Mouse (Mus musculus) erythroblast, embryonic 14.5 days (primary cell): ENCODE results near the gene Serhl.

Experiments
- GATA1 ChIP-seq: IDR thresholded peaks from 2 replicates; pipeline ENCODE4 v1.6.1; 2012; ENCODE audit warnings: low read length, inconsistent platforms, mixed read lengths
- TAL1 ChIP-seq: IDR thresholded peaks from 3 replicates; pipeline ENCODE4 v1.6.1; 2012; ENCODE audit warnings: low read length, inconsistent platforms, mixed read lengths

DNA sequence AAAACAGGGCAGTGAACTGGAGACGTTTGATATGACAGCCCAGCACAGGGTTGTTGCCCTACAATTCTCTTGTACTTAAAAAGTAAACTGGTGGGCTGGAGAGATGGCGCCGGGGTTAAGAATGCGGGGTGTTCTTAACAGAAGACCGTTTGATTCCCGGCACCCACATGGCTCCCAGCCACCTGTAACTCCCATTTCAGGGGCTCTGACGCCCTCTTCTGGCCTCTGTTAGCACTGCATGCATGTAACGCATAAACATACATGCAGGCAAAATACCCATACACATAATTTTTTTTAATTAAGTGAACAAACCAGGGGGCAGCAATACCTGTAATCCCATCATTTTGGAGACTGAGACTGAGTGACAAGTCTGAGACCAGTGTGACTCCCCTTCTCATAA lies 31.8 kb upstream of the Serhl start:
- TF ChIP-seq TAL1 (no peak), GATA1 (no peak)
